Mouse (Mus musculus): ENCODE measurements at regions not wholly inside any gene's neighbourhood (a gene's known extent, or its start where the extent isn't known, plus 50 kb on each side); places are given as distances from the start of the nearest gene placed in this dataset.

DNA sequence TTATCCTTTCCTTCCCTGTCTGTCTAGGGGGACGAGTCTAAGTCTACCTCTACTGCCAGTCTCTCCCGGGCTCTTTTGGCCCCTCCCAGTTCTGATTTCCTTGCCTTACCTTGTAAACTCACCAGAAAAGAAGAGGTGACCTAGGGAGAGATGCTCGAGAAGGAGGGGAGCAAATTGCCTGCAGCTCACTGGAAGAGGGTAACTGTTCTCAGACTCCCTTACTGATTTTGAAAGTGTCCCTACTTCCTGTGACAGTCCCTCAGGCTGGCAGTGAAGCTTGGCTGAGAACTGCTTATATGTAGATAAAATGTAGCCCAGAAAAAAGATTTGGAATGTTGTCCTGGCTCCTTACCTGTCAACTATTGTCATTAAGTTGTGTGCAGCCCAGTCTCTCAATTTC, 180.6 kb upstream of the Tab2 start:
- Histone ChIP-seq H3K9me3 (ENCODE audit: control insufficient read depth, low read length) (no peaks in the 10 kb centered on the region), H3K27me3 (replicated peaks; ENCODE audit: control insufficient read depth, insufficient read depth, low read length) (no peaks in the 10 kb centered on the region), H3K4me1 (ENCODE audit: control insufficient read depth, insufficient read depth, low read length) (peaks cover 15% of the 10 kb centered on the region; the same call in 1 of the 2 replicates), H3K4me2 (ENCODE audit: low read depth, low read length) (no peak overlapping the region), H3K9ac (ENCODE audit: low read depth, low read length) (no peak overlapping the region), H3K4me3 (ENCODE audit: low read depth, low read length) (no peak overlapping the region), H3K27ac (replicated peaks; ENCODE audit: low read depth, low read length) (no peak overlapping the region), H3K36me3 (ENCODE audit: control insufficient read depth, insufficient read depth, low read length) (no peaks in the 10 kb centered on the region)
- 70% methylated on average over 3 of the region's 3 CpGs for WGBS
- ATAC-seq (ENCODE audit: low read depth): no peak
- DNase-seq (ENCODE audit: low spot score): no peak

- H3K27ac ChIP-seq (replicated peaks; ENCODE audit: low read depth, low read length): no peak overlapping the region
- no peaks in the 10 kb centered on the region for H3K36me3 ChIP-seq (ENCODE audit: control insufficient read depth, insufficient read depth, low read length)
- DNase-seq (ENCODE audit: low spot score) (no peak), ATAC-seq (ENCODE audit: low read depth) (no peak)
- WGBS: 46% methylated on average over 7 of the region's 7 CpGs
- H3K9me3 ChIP-seq (ENCODE audit: control insufficient read depth, low read length): no peaks in the 10 kb centered on the region
- no peaks in the 10 kb centered on the region for H3K27me3 ChIP-seq (replicated peaks; ENCODE audit: control insufficient read depth, insufficient read depth, low read length)
- peaks cover 15% of the 10 kb centered on the region; the same call in 1 of the 2 replicates for H3K4me1 ChIP-seq (ENCODE audit: control insufficient read depth, insufficient read depth, low read length)
- no peak overlapping the region for H3K4me3 ChIP-seq (ENCODE audit: low read depth, low read length)
- H3K4me2 ChIP-seq (ENCODE audit: low read depth, low read length): no peak overlapping the region
- no peak overlapping the region for H3K9ac ChIP-seq (ENCODE audit: low read depth, low read length)
These were observed 179.2 kb upstream of the Tab2 start for GRCm38 (mm10) chr10:8135272-8135671.

GRCm38 (mm10) chr10:8134398-8134797, 178.4 kb upstream of the Tab2 start:
- DNase-seq (ENCODE audit: low spot score) (no peak), ATAC-seq (ENCODE audit: low read depth) (no peak)
- H3K27me3 ChIP-seq (replicated peaks; ENCODE audit: control insufficient read depth, insufficient read depth, low read length): no peaks in the 10 kb centered on the region
- no peaks in the 10 kb centered on the region for H3K9me3 ChIP-seq (ENCODE audit: control insufficient read depth, low read length)
- no peak overlapping the region for H3K4me3 ChIP-seq (ENCODE audit: low read depth, low read length)
- H3K36me3 ChIP-seq (ENCODE audit: control insufficient read depth, insufficient read depth, low read length): no peaks in the 10 kb centered on the region
- WGBS: 92% methylated on average over 1 of the region's 1 CpGs
- H3K27ac ChIP-seq (replicated peaks; ENCODE audit: low read depth, low read length): 0 out of 2 replicates have a peak overlapping the region, but pooled peaks have one; percentile 11
- no peak overlapping the region for H3K9ac ChIP-seq (ENCODE audit: low read depth, low read length)
- no peak overlapping the region for H3K4me2 ChIP-seq (ENCODE audit: low read depth, low read length)
- peaks cover 14% of the 10 kb centered on the region; the same call in 1 of the 2 replicates for H3K4me1 ChIP-seq (ENCODE audit: control insufficient read depth, insufficient read depth, low read length)

- Histone ChIP-seq H3K9ac (ENCODE audit: low read depth, low read length) (no peak overlapping the region), H3K36me3 (ENCODE audit: control insufficient read depth, insufficient read depth, low read length) (no peaks in the 10 kb centered on the region), H3K4me3 (ENCODE audit: low read depth, low read length) (no peak overlapping the region), H3K4me1 (ENCODE audit: control insufficient read depth, insufficient read depth, low read length) (peaks cover 12% of the 10 kb centered on the region; the same call in 1 of the 2 replicates), H3K27me3 (replicated peaks; ENCODE audit: control insufficient read depth, insufficient read depth, low read length) (no peaks in the 10 kb centered on the region), H3K4me2 (ENCODE audit: low read depth, low read length) (peak overlapping the region; percentile 30), H3K9me3 (ENCODE audit: control insufficient read depth, low read length) (no peaks in the 10 kb centered on the region), H3K27ac (replicated peaks; ENCODE audit: low read depth, low read length) (peak overlapping the region; percentile 30)
- 22% methylated on average over 13 of the region's 13 CpGs for WGBS
- DNase-seq (ENCODE audit: low spot score) (peak; percentile 68), ATAC-seq (ENCODE audit: low read depth) (peak; percentile 70)
These were observed 177.5 kb upstream of the Tab2 start for GRCm38 (mm10) chr10:8133451-8133952.

DNA sequence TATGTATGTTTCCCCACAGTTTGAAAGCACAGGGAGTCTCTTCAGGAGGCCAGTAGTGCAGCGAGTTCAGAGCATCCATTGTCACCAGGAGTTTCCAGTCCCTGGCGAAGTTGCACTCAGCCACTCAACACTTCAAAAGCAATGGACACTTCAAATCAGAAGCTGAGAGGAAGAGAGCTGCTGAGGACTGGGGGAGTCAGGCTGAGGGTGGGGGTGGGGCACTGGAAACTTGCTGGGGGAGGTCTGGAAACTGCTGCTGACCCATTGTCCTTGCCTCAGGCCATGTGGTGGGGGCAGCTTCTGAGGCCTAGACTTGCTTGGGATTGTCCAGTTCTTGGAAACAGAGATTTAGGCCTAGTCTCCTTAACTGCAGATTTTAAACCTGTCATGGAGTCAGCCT, 176.8 kb upstream of the Tab2 start:
- ATAC-seq (ENCODE audit: low read depth): no peak
- 65% methylated on average over 2 of the region's 2 CpGs for WGBS
- Histone ChIP-seq H3K4me1 (ENCODE audit: control insufficient read depth, insufficient read depth, low read length) (peaks cover 12% of the 10 kb centered on the region; the same call in 1 of the 2 replicates), H3K27ac (replicated peaks; ENCODE audit: low read depth, low read length) (peak overlapping the region; percentile 30; the same call in 1 of the 2 replicates), H3K4me3 (ENCODE audit: low read depth, low read length) (no peak overlapping the region), H3K9ac (ENCODE audit: low read depth, low read length) (no peak overlapping the region), H3K36me3 (ENCODE audit: control insufficient read depth, insufficient read depth, low read length) (no peaks in the 10 kb centered on the region), H3K27me3 (replicated peaks; ENCODE audit: control insufficient read depth, insufficient read depth, low read length) (no peaks in the 10 kb centered on the region), H3K9me3 (ENCODE audit: control insufficient read depth, low read length) (no peaks in the 10 kb centered on the region), H3K4me2 (ENCODE audit: low read depth, low read length) (peak overlapping the region; percentile 30; the same call in 1 of the 2 replicates)
- DNase-seq (ENCODE audit: low spot score): no peak

GRCm38 (mm10) chr10:8130472-8131241, 174.6 kb upstream of the Tab2 start:
- no peak overlapping the region for H3K4me2 ChIP-seq (ENCODE audit: low read depth, low read length)
- H3K9me3 ChIP-seq (ENCODE audit: control insufficient read depth, low read length): no peaks in the 10 kb centered on the region
- DNase-seq (ENCODE audit: low spot score): peak; percentile 15
- H3K27ac ChIP-seq (replicated peaks; ENCODE audit: low read depth, low read length): no peak overlapping the region
- no peaks in the 10 kb centered on the region for H3K36me3 ChIP-seq (ENCODE audit: control insufficient read depth, insufficient read depth, low read length)
- no peak overlapping the region for H3K4me3 ChIP-seq (ENCODE audit: low read depth, low read length)
- no peaks in the 10 kb centered on the region for H3K27me3 ChIP-seq (replicated peaks; ENCODE audit: control insufficient read depth, insufficient read depth, low read length)
- H3K4me1 ChIP-seq (ENCODE audit: control insufficient read depth, insufficient read depth, low read length): peaks cover 12% of the 10 kb centered on the region; the same call in 1 of the 2 replicates
- ATAC-seq (ENCODE audit: low read depth): no peak
- WGBS: 55% methylated on average over 18 of the region's 18 CpGs
- no peak overlapping the region for H3K9ac ChIP-seq (ENCODE audit: low read depth, low read length)

- H3K27ac ChIP-seq (replicated peaks; ENCODE audit: low read depth, low read length): no peak overlapping the region
- no peak for DNase-seq (ENCODE audit: low spot score)
These were observed 174.0 kb upstream of the Tab2 start for GRCm38 (mm10) chr10:8130057-8130456.

DNA sequence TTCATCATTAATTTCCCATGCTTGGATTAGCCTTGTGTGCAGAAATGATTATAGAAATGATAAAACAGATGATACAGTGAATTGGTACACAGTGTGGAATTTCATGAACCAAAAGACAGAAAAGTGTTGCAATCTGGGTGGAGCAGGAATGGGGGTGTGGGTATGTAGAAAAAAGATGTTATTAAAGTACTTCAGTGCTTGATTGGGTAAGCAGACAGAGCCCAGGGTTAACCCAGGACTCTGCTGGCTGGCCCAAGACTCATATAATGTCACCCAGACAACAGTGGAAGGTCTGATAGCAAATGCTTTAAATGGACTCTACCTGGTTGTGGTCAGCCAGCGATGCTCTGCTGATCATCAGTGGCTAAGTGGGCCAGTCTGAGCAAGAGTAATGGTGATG, 168.1 kb upstream of the Tab2 start:
- no peak overlapping the region for H3K4me2 ChIP-seq (ENCODE audit: low read depth, low read length)
- no peak overlapping the region for H3K27ac ChIP-seq (replicated peaks; ENCODE audit: low read depth, low read length)
- H3K27me3 ChIP-seq (replicated peaks; ENCODE audit: control insufficient read depth, insufficient read depth, low read length): no peaks in the 10 kb centered on the region
- no peaks in the 10 kb centered on the region for H3K9me3 ChIP-seq (ENCODE audit: control insufficient read depth, low read length)
- 88% methylated on average over 1 of the region's 1 CpGs for WGBS
- H3K4me1 ChIP-seq (ENCODE audit: control insufficient read depth, insufficient read depth, low read length): no peaks in the 10 kb centered on the region
- H3K4me3 ChIP-seq (ENCODE audit: low read depth, low read length): no peak overlapping the region
- no peak overlapping the region for H3K9ac ChIP-seq (ENCODE audit: low read depth, low read length)
- H3K36me3 ChIP-seq (ENCODE audit: control insufficient read depth, insufficient read depth, low read length): no peaks in the 10 kb centered on the region
- DNase-seq (ENCODE audit: low spot score) (no peak), ATAC-seq (ENCODE audit: low read depth) (no peak)

More at GRCm38 (mm10) chr10:8130057-8130456, 174.0 kb upstream of the Tab2 start:
- H3K9me3 ChIP-seq (ENCODE audit: control insufficient read depth, low read length): no peaks in the 10 kb centered on the region
- H3K4me1 ChIP-seq (ENCODE audit: control insufficient read depth, insufficient read depth, low read length): peaks cover 12% of the 10 kb centered on the region; the same call in 1 of the 2 replicates
- H3K4me2 ChIP-seq (ENCODE audit: low read depth, low read length): no peak overlapping the region
- H3K36me3 ChIP-seq (ENCODE audit: control insufficient read depth, insufficient read depth, low read length): no peaks in the 10 kb centered on the region
- ATAC-seq (ENCODE audit: low read depth): no peak
- no peaks in the 10 kb centered on the region for H3K27me3 ChIP-seq (replicated peaks; ENCODE audit: control insufficient read depth, insufficient read depth, low read length)
- no peak overlapping the region for H3K4me3 ChIP-seq (ENCODE audit: low read depth, low read length)
- 66% methylated on average over 8 of the region's 8 CpGs for WGBS
- H3K9ac ChIP-seq (ENCODE audit: low read depth, low read length): no peak overlapping the region

Measured in embryonic facial prominence, embryonic 14.5 days (tissue).